Mouse (Mus musculus) mesoderm, embryonic 11.5 days (tissue): ENCODE data around the gene Krtdap.
"Not testable (repeated sequence)": the region's sequence is repeated elsewhere in the genome, so short reads cannot be mapped to it uniquely, and the experiment has no call there.

Experiments
- DNase-seq: peaks from one replicate; pipeline ENCODE4 v3.0.0-alpha.2; 2012; ENCODE audit warnings: low read depth, low spot score

Gene Krtdap

GRCm38 (mm10) chr7:30785721-30786546 lies 1.8 kb upstream of the Krtdap start:
- no peak for DNase-seq

DNA sequence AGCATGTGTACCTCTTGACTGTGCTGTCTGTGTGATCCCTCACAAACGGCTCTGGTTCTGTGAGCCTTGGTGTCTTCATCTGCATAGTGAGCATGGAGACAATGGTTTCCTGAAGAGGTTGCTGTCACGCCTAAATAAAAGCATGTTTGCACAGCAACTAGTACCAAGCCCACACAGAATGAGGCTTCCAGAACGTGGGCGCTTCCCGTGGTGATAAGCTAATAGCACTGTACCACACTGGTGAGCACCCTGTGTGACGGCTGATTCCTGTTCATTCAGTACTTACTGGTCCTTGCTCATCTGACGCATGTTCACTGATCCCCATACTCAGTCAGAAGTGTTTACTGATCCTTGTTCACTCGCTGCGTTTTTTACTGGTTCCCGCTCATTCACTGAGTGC lies 2.4 kb downstream of the Krtdap start:
- no peak for DNase-seq

- no peak for DNase-seq
These were observed 4.2 kb downstream of the Krtdap start for GRCm38 (mm10) chr7:30791921-30792320.

- DNase-seq = no peak
These were observed 7.2 kb downstream of the Krtdap start for GRCm38 (mm10) chr7:30794921-30795320.

GRCm38 (mm10) chr7:30796790-30797189 lies 9.1 kb downstream of the Krtdap start:
- DNase-seq = no peak

DNA sequence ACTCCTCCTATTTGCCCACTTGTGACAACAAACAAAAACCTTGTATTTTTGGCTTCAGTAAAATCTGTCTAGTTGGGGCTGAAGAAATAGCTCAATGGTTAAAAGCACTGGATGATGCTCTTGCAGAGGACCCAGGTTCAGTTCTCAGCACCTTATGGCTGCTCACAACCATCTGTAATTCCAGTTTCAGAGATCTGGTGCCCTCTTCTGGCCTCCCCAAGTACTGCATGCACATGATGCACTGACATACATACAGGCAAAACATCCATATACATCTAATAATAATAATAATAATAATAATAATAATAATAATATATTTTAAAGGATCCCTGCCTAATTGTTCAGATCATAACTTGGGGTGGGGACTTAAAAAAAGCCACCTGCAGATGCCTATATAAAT lies 13.0 kb downstream of the Krtdap start:
- no peak for DNase-seq

DNA sequence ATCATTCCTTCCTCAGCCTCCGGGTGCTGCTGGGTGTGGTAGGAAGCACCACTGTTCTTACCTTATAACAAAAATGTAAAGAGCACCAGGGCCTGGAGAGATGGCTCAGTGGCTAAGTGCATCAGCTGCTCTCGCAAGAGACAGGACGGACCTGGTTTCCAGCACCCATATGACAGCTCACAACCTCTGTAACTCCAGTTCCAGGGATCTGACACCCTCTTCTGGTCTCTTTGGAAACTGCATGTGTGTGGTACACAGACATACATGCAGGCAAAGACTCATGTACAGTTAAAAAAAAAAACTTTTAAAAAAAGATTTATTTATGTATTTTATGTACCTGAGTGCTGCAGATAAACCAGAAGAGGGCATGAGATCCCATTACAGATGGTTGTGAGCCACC lies 15.6 kb downstream of the Krtdap start:
- no peak for DNase-seq

DNA sequence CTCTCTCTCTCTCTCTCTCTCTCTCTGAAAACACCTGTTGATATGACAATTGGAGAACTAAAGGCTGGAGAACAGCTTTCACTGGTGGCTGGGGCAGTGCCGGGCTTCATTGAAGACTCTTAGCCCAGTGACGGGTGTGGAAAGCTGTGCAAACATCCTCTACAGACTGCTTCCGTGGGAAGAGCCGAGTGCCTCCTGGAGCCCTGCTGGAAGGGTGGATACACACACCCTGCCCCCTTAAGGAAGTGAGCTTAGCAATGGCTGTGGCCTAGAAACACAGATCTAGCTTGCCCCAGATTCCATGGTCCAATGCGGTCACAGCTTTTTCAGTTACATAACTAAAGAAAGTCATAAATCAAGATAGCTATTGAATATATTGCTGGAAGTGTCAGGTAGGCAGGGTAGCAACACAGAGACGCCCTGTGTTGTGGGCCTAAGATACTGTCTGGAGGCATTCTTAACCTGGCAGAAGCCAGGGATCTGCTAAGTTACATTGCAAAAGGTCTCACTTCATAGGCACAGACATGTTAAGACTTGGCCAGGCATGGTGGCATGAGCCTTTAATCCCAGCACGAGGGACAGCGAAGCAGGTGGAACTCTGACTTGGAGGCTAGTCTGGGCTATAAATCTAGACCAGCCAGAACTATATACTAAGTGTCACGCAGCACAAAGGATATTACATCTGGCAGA lies 16.5 kb downstream of the Krtdap start:
- no peak for DNase-seq

DNA sequence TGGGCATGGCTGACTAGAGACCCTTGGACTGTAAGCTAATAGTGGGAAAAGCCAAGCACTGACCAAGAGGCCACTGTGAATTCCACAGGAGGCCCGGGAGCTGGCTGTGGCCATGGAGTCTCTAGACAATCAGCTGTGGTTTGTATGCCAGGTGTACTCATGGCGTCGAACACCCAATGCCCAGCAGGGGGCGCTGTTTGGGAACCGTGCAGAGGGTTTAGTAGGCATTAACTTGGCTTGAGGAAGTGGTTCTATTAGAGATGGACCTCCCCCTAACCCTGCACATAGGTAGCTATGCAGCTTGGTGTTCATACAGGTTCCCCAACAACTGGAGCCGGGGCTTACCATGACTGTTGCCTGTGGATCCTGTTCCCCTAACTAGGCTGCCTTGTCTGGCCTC lies 18.2 kb downstream of the Krtdap start:
- DNase-seq = peak; percentile 34

- DNase-seq = no peak
These were observed 22.6 kb downstream of the Krtdap start for GRCm38 (mm10) chr7:30810319-30810718.

- DNase-seq = no peak
These were observed 24.1 kb downstream of the Krtdap start for GRCm38 (mm10) chr7:30811757-30812290.

- DNase-seq = no peak
These were observed 24.7 kb downstream of the Krtdap start for GRCm38 (mm10) chr7:30812291-30812807.

- no peak for DNase-seq
These were observed 32.4 kb downstream of the Krtdap start for GRCm38 (mm10) chr7:30820131-30820530.

DNA sequence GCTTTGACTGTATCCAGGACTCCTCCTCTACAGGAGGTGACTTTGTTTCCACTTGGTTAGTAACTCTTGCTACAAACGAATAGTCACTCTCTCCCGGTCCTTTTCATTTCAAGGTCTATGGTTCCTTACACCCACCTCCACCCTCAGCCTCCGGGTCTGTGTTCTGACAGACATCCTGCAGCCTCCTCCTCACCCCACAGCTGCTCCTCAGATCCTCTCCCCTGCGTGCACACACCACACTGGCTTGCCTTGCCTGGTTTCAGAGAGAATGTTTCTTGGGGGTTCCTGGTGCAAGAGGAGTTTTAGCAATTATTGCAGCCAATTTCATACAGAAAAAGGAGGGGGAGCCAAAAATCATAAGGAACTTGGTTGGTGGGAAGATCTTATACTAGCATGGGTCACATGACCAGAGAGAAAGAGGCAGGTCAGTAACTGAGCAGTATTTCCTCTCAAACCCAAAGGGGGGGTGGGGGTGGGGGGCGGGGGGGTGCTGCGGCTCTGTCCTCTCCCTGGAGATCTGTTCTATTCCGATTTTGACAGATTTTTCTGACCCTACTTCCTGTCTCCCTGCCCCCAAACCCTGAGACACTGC lies 33.3 kb downstream of the Krtdap start:
- no peak for DNase-seq

DNA sequence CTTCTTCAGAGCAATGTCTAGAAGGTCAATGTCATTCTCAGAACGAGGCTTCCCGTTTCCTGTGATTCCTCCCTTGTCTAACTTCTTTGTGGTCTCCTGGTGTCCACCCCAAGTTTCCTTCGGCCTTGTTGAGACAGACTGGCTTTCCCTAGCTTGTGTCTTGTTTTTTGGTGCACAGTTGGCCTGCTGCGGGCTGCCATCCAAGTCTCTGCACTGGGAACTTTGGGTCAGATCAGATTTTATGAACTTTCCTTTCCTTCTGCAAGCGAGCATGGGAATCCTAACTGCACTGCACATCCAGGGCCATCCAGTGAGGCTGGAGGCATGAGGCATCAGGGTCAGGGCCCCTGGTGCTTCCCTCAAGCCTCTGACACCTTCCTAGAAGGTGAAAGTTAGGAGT lies 33.8 kb downstream of the Krtdap start:
- DNase-seq = no peak

GRCm38 (mm10) chr7:30823675-30824074 lies 36.0 kb downstream of the Krtdap start, which contains the start of gene Ffar2:
TSS of gene Ffar2 (minus strand) at chr7:30823775.
- DNase-seq = no peak

- no peak for DNase-seq
These were observed 36.6 kb downstream of the Krtdap start for GRCm38 (mm10) chr7:30824306-30824705.

DNA sequence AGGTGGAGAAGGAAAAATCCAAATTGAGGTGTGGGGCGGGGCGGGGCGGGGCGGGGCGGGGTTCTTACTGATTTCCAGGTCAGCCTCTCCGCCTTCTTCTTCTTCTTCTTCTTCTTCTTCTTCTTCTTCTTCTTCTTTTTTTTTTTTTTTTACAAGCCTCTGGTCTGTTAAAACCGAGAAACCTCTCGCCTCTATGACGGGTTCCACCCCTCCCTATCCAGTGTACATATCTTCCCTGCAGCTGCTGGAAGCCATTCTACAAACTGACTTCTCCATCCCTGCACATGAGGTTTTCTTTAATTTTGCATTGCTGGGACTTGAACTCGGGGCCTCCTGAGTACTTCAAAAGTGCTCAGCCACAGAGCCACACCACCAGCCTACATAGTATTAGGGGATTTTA lies 39.0 kb downstream of the Krtdap start:
- DNase-seq = no peak

DNA sequence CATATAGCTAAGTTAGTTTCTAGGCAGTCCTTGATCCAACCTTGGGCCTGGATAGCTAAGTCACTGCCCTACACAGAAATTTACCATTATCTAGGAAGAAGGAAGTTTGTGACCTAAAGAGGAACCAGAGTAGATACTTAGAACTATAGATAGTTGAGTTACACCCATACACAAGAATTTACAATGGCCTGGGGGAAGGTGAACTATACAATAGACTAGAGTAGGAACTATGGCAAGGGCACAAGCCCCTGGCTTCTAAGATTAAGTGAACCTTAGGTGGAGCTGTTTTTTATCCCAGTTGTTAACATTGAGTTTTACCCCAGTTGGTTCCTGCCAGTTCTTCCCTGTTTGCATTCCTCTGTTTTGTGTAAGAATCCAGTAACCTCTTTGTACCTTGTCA lies 41.2 kb downstream of the Krtdap start:
- not testable (repeated sequence) for DNase-seq

DNA sequence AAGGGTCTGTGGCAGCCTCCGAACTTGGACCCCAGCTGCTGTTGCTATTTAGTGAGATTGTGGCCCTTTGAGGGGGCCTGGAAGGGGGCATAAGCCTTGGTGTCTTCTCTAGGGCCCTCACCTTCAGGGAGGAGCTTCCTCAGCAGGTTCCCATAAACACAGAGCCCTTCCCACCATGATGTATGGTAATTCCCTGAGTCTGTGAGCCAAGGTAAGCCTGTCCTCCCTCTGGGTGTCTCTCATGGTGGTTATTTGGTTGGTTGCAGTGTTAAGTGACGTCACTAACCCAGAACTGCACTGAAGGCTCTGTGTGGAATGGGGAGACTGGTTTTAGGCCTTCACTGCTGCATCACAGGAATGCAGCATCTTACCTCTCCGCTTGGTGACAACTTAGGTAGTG lies 41.7 kb downstream of the Krtdap start:
- DNase-seq = no peak

GRCm38 (mm10) chr7:30832261-30832660 lies 44.6 kb downstream of the Krtdap start:
- no peak for DNase-seq

DNA sequence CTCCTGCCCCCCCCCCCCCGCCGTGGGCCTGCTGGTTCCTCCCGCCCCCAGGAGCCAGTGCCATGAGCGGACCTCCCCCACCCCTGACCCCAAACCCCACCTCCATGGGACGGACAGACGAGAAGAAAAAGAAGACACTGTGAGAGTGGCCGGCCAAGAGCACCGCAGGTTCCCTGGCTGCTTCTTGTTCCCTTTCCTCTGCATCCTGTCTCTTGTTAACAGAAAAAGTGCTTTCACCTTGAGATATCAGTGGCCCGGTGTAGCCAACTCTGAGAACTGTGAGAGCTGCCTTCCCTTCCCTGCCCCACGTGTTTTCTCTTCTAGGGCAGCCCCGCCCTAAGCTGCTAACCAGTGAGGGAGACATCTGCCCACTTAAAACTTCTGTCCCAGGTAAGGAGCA lies 45.0 kb downstream of the Krtdap start:
- not testable (repeated sequence) for DNase-seq
